Mouse (Mus musculus): Measurements from ENCODE around the gene Rps29. TPM values are rescaled to one million over a fixed set of nuclear protein-coding genes. Genes with fewer than 3 reads are reported as not detected.

Gene Rps29
- polyA plus RNA-seq, 1 experiment from 2014 or later = 1,030 TPM

DNA sequence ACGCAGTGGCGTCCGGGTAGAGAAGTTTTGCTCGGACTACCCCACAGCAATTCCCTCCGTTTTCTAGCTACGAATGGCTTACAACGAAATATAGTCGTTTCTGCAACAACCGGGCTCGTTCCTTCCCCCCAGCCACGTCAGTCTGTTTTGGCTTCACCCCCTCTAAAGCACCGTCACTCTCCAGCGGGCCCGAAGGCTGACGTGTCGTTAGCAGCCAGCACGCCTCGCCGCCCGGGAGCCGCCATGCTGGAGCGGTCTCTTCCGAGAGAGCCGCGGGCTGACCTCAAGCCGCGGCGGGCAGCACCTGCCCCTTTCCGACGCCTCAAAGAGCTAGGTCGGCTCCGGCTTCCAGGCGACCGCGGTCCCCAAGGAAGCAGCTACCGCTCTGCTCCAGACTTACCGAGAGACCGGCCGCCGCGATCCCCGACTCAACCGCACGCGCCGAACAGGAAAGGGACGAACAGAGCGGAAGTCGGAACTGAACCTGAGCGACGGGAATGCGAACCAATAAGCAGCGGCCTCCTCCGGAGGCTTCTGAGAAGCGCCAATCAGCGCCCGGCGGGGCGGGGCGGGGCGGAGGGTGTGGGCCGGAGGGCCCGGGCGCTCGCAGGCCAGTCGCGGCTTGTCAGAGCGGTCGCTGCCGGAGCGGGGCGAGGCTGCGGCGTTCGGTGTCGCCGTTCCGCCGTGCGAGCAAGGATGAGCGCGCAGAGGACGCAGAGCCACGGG is 24.8 kb upstream of the Rps29 start, which contains the start of the genes Rpl36al and Mgat2:
Gene Rpl36al (minus strand): TSS at position 501 of the 726 bp plus-strand sequence.
Gene Mgat2 (plus strand): TSS at position 575 of the 726 bp plus-strand sequence.
- peak; percentile 99 for ATAC-seq (ENCODE audit: low read depth)
- Histone ChIP-seq H3K4me2 (ENCODE audit: low read depth, low read length) (peak within 1 kb of the TSS; percentile 98), H3K36me3 (ENCODE audit: control insufficient read depth, insufficient read depth, low read length) (peaks cover 3% of the 10 kb centered on the region; the same call in 1 of the 2 replicates), H3K9me3 (ENCODE audit: control insufficient read depth, low read length) (no peaks in the 10 kb centered on the region), H3K4me3 (ENCODE audit: low read depth, low read length) (peak within 1 kb of the TSS; percentile 82), H3K4me1 (ENCODE audit: control insufficient read depth, insufficient read depth, low read length) (peaks cover 15% of the 10 kb centered on the region), H3K27ac (ENCODE audit: low read depth, low read length) (peak within 1 kb of the TSS; percentile 90), H3K9ac (replicated peaks; ENCODE audit: low read depth, low read length) (peak within 1 kb of the TSS; percentile 90), H3K27me3 (ENCODE audit: control insufficient read depth, insufficient read depth, low read length) (no peaks in the 10 kb centered on the region)
- under 1% methylated on average over 77 of the region's 84 CpGs for WGBS

DNA sequence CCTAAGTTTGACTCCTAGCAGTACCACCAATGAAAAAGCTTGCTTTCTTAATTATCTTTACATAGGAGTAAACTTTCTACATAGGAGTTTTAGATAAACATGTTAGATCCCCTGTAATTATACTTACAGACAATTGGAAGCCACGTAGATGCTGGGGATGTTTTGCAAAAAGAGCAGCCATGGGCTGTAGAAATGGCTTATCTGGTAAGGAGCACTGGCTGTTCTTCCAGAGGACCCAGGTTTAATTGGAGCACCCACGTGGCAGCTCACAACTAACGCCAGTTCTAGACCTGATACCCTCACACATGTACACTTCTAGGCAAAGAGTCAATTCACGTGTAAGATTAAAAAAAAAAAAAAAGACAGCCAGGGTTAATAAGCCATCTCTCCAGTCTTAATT is 22.8 kb upstream of the Rps29 start:
- no peak overlapping the region for H3K4me3 ChIP-seq (ENCODE audit: low read depth, low read length)
- H3K36me3 ChIP-seq (ENCODE audit: control insufficient read depth, insufficient read depth, low read length) = no peaks in the 10 kb centered on the region
- WGBS = 89% methylated on average over 4 of the region's 4 CpGs
- no peak overlapping the region for H3K4me2 ChIP-seq (ENCODE audit: low read depth, low read length)
- no peak for ATAC-seq (ENCODE audit: low read depth)
- H3K27ac ChIP-seq (ENCODE audit: low read depth, low read length) = no peak overlapping the region
- H3K4me1 ChIP-seq (ENCODE audit: control insufficient read depth, insufficient read depth, low read length) = peaks cover 11% of the 10 kb centered on the region
- H3K9me3 ChIP-seq (ENCODE audit: control insufficient read depth, low read length) = no peaks in the 10 kb centered on the region
- H3K9ac ChIP-seq (replicated peaks; ENCODE audit: low read depth, low read length) = no peak overlapping the region
- no peaks in the 10 kb centered on the region for H3K27me3 ChIP-seq (ENCODE audit: control insufficient read depth, insufficient read depth, low read length)

DNA sequence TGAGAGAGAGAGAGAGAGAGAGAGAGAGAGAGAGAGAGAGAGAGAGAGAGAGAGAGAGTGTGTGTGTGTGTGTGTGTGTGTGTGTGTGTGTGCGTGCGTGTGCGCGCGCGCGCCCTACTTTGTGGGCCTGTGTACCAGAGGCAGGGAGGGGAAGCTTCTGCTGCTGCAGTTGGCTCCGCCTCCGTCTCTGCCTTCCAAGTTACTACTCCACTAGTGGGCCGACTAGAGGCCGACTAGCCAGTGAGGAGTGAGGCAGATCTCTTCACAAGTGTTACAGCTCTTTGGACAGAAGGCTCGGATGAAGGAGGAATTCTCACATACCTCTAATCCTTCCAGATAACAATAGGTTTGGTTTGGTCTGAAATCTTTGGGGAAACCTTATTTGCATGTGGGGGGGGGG is 20.4 kb upstream of the Rps29 start:
- Histone ChIP-seq H3K4me1 (ENCODE audit: control insufficient read depth, insufficient read depth, low read length) (0 out of 2 replicates have a peak, but pooled peaks cover 4% of the 10 kb centered on the region), H3K36me3 (ENCODE audit: control insufficient read depth, insufficient read depth, low read length) (no peaks in the 10 kb centered on the region), H3K9ac (replicated peaks; ENCODE audit: low read depth, low read length) (no peak overlapping the region), H3K27ac (ENCODE audit: low read depth, low read length) (no peak overlapping the region), H3K4me3 (ENCODE audit: low read depth, low read length) (no peak overlapping the region), H3K27me3 (ENCODE audit: control insufficient read depth, insufficient read depth, low read length) (no peaks in the 10 kb centered on the region), H3K9me3 (ENCODE audit: control insufficient read depth, low read length) (no peaks in the 10 kb centered on the region), H3K4me2 (ENCODE audit: low read depth, low read length) (no peak overlapping the region)
- 80% methylated on average over 12 of the region's 12 CpGs for WGBS
- ATAC-seq (ENCODE audit: low read depth) = no peak

DNA sequence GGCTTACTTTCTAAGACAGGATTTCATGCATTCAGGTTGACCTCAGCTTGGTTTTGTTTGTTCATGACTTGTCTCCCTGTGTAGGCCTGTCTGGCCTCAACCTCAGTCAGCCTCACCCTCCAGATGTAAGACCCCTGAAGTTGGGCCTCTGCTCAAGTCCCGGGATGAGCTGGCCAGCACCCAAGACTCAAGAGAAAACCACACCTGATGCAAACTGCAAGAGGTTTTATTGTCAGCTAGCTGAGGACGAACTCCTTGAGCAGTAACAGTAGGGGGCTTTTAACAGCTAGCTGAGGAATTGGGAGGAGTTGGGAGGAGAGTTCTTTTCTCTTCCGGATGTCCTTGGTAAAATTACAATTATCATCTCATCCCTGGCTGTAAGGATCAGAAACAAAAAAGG is 18.5 kb upstream of the Rps29 start:
- Histone ChIP-seq H3K4me3 (ENCODE audit: low read depth, low read length) (no peak overlapping the region), H3K4me1 (ENCODE audit: control insufficient read depth, insufficient read depth, low read length) (no peaks in the 10 kb centered on the region), H3K9ac (replicated peaks; ENCODE audit: low read depth, low read length) (no peak overlapping the region), H3K27ac (ENCODE audit: low read depth, low read length) (no peak overlapping the region), H3K27me3 (ENCODE audit: control insufficient read depth, insufficient read depth, low read length) (no peaks in the 10 kb centered on the region), H3K9me3 (ENCODE audit: control insufficient read depth, low read length) (no peaks in the 10 kb centered on the region), H3K4me2 (ENCODE audit: low read depth, low read length) (no peak overlapping the region), H3K36me3 (ENCODE audit: control insufficient read depth, insufficient read depth, low read length) (no peaks in the 10 kb centered on the region)
- WGBS = 68% methylated on average over 3 of the region's 3 CpGs
- ATAC-seq (ENCODE audit: low read depth) = no peak

DNA sequence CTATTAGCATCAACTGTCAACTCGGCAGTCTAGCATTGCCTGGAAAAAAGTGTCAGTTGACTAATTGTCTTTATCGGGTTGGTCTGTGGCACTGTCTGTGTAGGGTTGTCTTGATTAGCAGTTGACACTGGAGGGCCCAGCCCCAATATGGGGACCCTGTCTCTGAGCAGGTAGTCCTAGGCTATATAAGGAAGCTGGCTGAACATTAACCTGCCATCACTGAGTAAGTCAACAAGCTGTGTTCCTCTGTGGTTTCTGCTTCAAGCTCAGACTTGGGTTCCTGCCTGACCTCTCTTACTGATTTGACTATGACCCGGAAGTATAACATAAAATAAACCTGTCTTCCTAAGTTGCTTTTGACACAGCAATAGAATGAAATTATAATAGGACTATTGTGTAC is 17.0 kb upstream of the Rps29 start:
- no peak overlapping the region for H3K27ac ChIP-seq (ENCODE audit: low read depth, low read length)
- H3K36me3 ChIP-seq (ENCODE audit: control insufficient read depth, insufficient read depth, low read length) = no peaks in the 10 kb centered on the region
- no peaks in the 10 kb centered on the region for H3K27me3 ChIP-seq (ENCODE audit: control insufficient read depth, insufficient read depth, low read length)
- H3K9me3 ChIP-seq (ENCODE audit: control insufficient read depth, low read length) = no peaks in the 10 kb centered on the region
- ATAC-seq (ENCODE audit: low read depth) = no peak
- no peak overlapping the region for H3K9ac ChIP-seq (replicated peaks; ENCODE audit: low read depth, low read length)
- 97% methylated on average over 3 of the region's 3 CpGs for WGBS
- H3K4me3 ChIP-seq (ENCODE audit: low read depth, low read length) = no peak overlapping the region
- H3K4me1 ChIP-seq (ENCODE audit: control insufficient read depth, insufficient read depth, low read length) = no peaks in the 10 kb centered on the region
- no peak overlapping the region for H3K4me2 ChIP-seq (ENCODE audit: low read depth, low read length)

DNA sequence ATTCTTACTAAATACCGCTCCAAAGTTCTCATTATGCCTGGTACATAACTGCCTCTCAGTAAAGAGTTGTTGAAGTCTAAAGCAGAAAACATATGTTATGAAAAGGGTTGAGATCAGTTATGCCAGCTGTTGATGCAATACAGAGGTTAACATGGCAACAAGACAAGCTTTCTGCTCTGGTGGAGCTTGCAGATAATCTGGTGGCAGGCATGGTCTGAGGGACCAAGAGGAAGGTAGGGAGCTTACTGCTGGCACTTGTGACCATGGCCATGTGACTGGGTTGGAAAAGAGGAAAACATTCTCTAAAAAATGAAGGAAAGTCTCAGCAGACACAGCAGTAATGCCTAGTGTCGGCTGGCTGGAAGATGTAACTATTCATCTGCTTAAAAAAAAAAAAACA is 12.3 kb upstream of the Rps29 start:
- 99% methylated on average over 2 of the region's 2 CpGs for WGBS
- Histone ChIP-seq H3K27me3 (ENCODE audit: control insufficient read depth, insufficient read depth, low read length) (no peaks in the 10 kb centered on the region), H3K4me1 (ENCODE audit: control insufficient read depth, insufficient read depth, low read length) (peaks cover 4% of the 10 kb centered on the region), H3K27ac (ENCODE audit: low read depth, low read length) (no peak overlapping the region), H3K4me2 (ENCODE audit: low read depth, low read length) (no peak overlapping the region), H3K9ac (replicated peaks; ENCODE audit: low read depth, low read length) (no peak overlapping the region), H3K4me3 (ENCODE audit: low read depth, low read length) (no peak overlapping the region), H3K9me3 (ENCODE audit: control insufficient read depth, low read length) (no peaks in the 10 kb centered on the region), H3K36me3 (ENCODE audit: control insufficient read depth, insufficient read depth, low read length) (no peaks in the 10 kb centered on the region)
- no peak for ATAC-seq (ENCODE audit: low read depth)

DNA sequence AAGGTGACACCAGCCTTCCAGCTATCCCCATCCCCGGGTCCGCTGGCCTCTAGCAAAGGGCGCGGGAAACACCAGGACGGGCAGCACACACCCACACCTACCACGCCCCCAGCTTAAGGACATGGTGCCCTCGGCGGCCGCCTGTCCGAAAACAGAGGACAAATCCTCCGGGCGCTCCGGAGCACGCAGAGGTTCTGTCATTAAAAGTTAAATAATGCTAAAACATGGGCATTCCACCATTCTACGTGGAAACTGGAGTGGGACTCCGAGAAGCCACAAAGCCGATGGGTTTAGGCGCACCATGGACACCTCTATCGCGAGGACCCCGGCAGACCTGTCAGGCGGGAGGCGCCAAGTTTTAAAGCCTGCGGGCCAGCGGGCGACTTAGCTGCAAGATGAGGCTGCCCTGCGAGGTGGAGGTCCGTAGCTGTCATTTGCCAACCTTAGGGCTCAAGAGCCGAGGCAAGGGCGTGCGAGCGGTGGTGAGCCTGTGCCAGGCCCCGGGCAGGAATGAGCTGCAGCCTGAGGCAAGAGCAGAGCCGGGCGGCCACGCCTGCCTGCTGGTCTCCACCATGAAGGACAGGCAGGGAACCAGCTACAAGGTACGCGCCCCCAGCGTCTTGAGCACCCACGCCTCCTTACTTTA is 9.6 kb upstream of the Rps29 start, which contains the start of gene Lrr1:
Gene Lrr1 (plus strand): TSS at position 354 of the 646 bp plus-strand sequence.
- H3K27me3 ChIP-seq (ENCODE audit: control insufficient read depth, insufficient read depth, low read length) = no peaks in the 10 kb centered on the region
- peak within 1 kb of the TSS; percentile 55 for H3K4me3 ChIP-seq (ENCODE audit: low read depth, low read length)
- peak within 1 kb of the TSS; percentile 72 for H3K27ac ChIP-seq (ENCODE audit: low read depth, low read length)
- H3K4me1 ChIP-seq (ENCODE audit: control insufficient read depth, insufficient read depth, low read length) = peaks cover 4% of the 10 kb centered on the region
- H3K4me2 ChIP-seq (ENCODE audit: low read depth, low read length) = peak within 1 kb of the TSS; percentile 93
- peak; percentile 95 for ATAC-seq (ENCODE audit: low read depth)
- WGBS = under 1% methylated on average over 40 of the region's 40 CpGs
- no peaks in the 10 kb centered on the region for H3K9me3 ChIP-seq (ENCODE audit: control insufficient read depth, low read length)
- peak within 1 kb of the TSS; percentile 62 for H3K9ac ChIP-seq (replicated peaks; ENCODE audit: low read depth, low read length)
- H3K36me3 ChIP-seq (ENCODE audit: control insufficient read depth, insufficient read depth, low read length) = no peaks in the 10 kb centered on the region

DNA sequence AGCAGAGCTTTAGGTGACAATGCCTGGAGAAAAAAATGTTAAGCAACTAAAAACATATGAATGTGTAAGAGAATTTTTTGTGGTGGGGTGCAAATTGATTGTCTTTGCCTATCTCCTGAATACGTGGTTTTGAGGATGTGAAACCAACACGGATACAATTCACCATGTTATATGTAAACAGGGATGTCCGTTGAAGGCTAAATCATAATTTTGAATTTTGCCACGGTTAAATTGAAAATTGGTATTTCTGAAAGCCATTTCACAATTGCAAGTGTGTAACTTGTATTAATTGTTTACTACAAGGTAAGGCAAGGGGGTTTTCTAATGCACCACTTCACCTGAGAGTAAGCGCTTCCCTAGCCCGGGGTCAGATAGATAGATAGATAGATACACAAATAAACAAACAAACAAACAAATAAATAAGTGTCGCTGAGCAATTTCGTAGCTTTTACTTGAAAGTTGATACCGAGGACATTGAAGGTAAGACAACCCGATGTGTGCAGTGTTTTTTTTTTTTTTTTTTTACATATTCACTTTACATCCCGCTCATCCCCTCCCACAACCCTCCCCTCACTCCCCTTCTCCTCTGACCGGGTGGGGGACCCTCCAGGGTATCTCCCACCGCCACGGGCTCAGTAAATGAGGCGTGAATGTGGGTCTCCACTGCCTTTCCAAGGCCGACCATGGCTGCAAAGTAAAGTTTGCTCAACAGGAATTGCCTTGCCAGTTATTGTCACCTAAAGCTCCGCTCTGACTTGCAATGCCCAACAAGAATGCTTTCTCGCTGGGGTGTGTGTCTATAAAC is 8.9 kb upstream of the Rps29 start:
- Histone ChIP-seq H3K4me2 (ENCODE audit: low read depth, low read length) (peak overlapping the region; percentile 93), H3K27me3 (ENCODE audit: control insufficient read depth, insufficient read depth, low read length) (no peaks in the 10 kb centered on the region), H3K36me3 (ENCODE audit: control insufficient read depth, insufficient read depth, low read length) (no peaks in the 10 kb centered on the region), H3K27ac (ENCODE audit: low read depth, low read length) (peak overlapping the region; percentile 72), H3K9me3 (ENCODE audit: control insufficient read depth, low read length) (no peaks in the 10 kb centered on the region), H3K4me1 (ENCODE audit: control insufficient read depth, insufficient read depth, low read length) (peaks cover 4% of the 10 kb centered on the region), H3K9ac (replicated peaks; ENCODE audit: low read depth, low read length) (peak overlapping the region; percentile 62), H3K4me3 (ENCODE audit: low read depth, low read length) (peak overlapping the region; percentile 55)
- peak; percentile 66 for ATAC-seq (ENCODE audit: low read depth)
- 8% methylated on average over 18 of the region's 18 CpGs for WGBS
